Mouse (Mus musculus): ENCODE data around the gene Pclaf. TPM values are rescaled to one million over a fixed set of nuclear protein-coding genes. Genes with fewer than 3 reads are reported as not detected.

The Pclaf gene
- polyA plus RNA-seq, 1 experiment from 2014 or later: 48.6 TPM

DNA sequence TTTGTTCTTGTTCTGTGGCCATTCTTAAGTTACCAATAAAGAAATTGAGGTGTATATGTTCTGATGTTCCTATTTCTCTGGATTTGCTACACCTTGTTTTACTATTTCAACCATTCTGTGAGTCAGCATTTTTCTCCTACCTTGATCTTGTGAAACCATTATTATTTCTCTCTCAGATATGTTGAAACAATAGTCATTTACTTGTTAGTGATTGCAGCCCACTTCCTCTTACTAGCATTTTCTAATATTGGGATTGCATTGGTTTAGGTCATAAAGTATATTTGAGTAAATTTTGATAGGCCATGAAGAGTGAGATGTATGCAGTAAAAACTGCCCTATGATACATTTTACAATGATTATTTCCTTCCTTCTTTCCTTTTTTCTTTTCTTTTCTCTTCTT is 38.4 kb downstream of the Pclaf start:
- no peaks in the 10 kb centered on the region for H3K27me3 ChIP-seq (ENCODE audit: control insufficient read depth, insufficient read depth, low read length)
- DNase-seq (ENCODE audit: low spot score) (no peak), ATAC-seq (ENCODE audit: low FRiP score, low TSS enrichment) (no peak)
- no peaks in the 10 kb centered on the region for H3K9me3 ChIP-seq (ENCODE audit: control insufficient read depth, low read length)
- H3K9ac ChIP-seq (ENCODE audit: low read length): no peak overlapping the region
- H3K4me3 ChIP-seq (ENCODE audit: low read depth, low read length): no peak overlapping the region
- no peak overlapping the region for H3K27ac ChIP-seq (replicated peaks)
- H3K4me1 ChIP-seq (replicated peaks; ENCODE audit: control insufficient read depth, insufficient read depth): no peaks in the 10 kb centered on the region
- no peaks in the 10 kb centered on the region for H3K36me3 ChIP-seq (ENCODE audit: control insufficient read depth, insufficient read depth, low read length)
- H3K4me2 ChIP-seq (replicated peaks; ENCODE audit: low read depth): no peak overlapping the region
- TF ChIP-seq CTCF (IDR thresholded peaks at IDR 0.05; ENCODE audit: low read depth) (no peak), EP300 (optimal IDR thresholded peaks at IDR 0.05) (no peak)

DNA sequence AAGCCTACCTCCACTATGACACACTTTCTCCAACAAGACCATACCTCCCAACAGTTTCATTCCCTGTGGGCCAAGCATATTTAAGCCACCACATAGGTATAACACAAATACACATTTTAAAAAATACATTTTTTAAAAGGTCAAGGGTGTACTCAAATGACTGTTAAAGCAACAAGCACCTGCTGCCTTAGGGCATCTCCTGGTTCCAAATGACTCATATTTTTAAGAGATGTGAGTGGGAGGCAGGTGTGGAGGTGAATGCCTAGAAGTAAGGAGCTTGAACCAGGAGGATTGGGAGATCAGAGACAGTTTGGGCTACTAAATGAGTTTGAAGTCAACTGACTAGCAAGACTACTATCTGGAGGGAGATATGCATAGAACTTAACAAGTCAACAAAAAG is 39.8 kb downstream of the Pclaf start:
- no peaks in the 10 kb centered on the region for H3K36me3 ChIP-seq (ENCODE audit: control insufficient read depth, insufficient read depth, low read length)
- TF ChIP-seq EP300 (optimal IDR thresholded peaks at IDR 0.05): no peak
- no peak for TF ChIP-seq CTCF (IDR thresholded peaks at IDR 0.05; ENCODE audit: low read depth)
- H3K9me3 ChIP-seq (ENCODE audit: control insufficient read depth, low read length): no peaks in the 10 kb centered on the region
- no peak overlapping the region for H3K4me2 ChIP-seq (replicated peaks; ENCODE audit: low read depth)
- DNase-seq (ENCODE audit: low spot score) (no peak), ATAC-seq (ENCODE audit: low FRiP score, low TSS enrichment) (no peak)
- H3K4me1 ChIP-seq (replicated peaks; ENCODE audit: control insufficient read depth, insufficient read depth): no peaks in the 10 kb centered on the region
- H3K9ac ChIP-seq (ENCODE audit: low read length): no peak overlapping the region
- no peak overlapping the region for H3K27ac ChIP-seq (replicated peaks)
- no peak overlapping the region for H3K4me3 ChIP-seq (ENCODE audit: low read depth, low read length)
- H3K27me3 ChIP-seq (ENCODE audit: control insufficient read depth, insufficient read depth, low read length): no peaks in the 10 kb centered on the region

DNA sequence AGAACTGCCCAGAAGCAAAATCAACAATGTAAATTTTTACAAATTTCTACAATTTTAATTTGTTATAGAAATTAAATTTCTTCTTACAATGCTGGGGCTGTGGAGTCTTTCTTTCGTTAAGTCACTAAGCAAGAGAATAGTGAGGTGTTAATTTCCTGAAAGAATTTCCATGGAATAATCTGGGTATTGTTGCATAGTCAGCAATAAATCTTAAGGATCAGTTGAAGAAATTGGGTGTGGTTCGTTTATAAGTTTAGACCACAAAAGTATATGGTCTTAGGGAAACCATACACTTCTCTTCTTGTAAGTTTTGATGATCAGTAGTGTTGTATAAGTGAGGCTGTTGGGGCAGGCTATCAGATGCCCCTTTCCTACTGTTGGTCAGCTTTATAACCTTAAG is 47.5 kb downstream of the Pclaf start:
- DNase-seq (ENCODE audit: low spot score) (no peak), ATAC-seq (ENCODE audit: low FRiP score, low TSS enrichment) (no peak)
- no peak overlapping the region for H3K4me2 ChIP-seq (replicated peaks; ENCODE audit: low read depth)
- H3K36me3 ChIP-seq (ENCODE audit: control insufficient read depth, insufficient read depth, low read length): no peaks in the 10 kb centered on the region
- H3K27ac ChIP-seq (replicated peaks): no peak overlapping the region
- H3K27me3 ChIP-seq (ENCODE audit: control insufficient read depth, insufficient read depth, low read length): no peaks in the 10 kb centered on the region
- no peaks in the 10 kb centered on the region for H3K9me3 ChIP-seq (ENCODE audit: control insufficient read depth, low read length)
- no peak for TF ChIP-seq CTCF (IDR thresholded peaks at IDR 0.05; ENCODE audit: low read depth)
- no peak for TF ChIP-seq EP300 (optimal IDR thresholded peaks at IDR 0.05)
- H3K4me3 ChIP-seq (ENCODE audit: low read depth, low read length): no peak overlapping the region
- 80% methylated on average over 2 of the region's 2 CpGs for WGBS
- H3K9ac ChIP-seq (ENCODE audit: low read length): no peak overlapping the region
- H3K4me1 ChIP-seq (replicated peaks; ENCODE audit: control insufficient read depth, insufficient read depth): no peaks in the 10 kb centered on the region

DNA sequence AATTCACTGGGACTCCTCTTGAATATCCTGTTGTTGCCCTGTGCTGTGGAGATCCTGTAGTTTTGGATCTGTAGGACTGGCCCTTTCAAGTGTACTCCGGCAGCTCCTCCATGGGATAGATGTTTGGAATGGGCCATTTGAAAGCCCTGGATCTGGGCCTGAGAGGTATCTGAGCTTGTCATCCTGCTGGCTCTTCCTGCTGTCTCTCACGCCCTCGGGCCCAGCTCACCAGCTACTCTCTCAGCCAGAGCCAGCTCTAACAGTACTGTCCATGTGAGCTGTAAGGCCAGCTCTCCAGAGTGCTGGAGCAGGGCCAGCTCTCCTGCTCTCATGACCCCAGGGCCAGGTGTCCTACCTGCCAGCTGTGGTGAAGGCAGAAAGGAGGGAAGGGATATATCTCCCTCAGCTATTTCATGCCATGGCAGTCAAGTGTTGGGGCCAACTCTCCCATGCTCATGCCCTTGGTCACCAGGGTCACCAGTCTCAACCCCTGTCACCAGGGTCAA is 61.1 kb downstream of the Pclaf start:
- Histone ChIP-seq H3K36me3 (ENCODE audit: control insufficient read depth, insufficient read depth, low read length) (no peaks in the 10 kb centered on the region), H3K9ac (ENCODE audit: low read length) (no peak overlapping the region), H3K4me1 (replicated peaks; ENCODE audit: control insufficient read depth, insufficient read depth) (no peaks in the 10 kb centered on the region), H3K4me3 (ENCODE audit: low read depth, low read length) (no peak overlapping the region), H3K9me3 (ENCODE audit: control insufficient read depth, low read length) (no peaks in the 10 kb centered on the region), H3K4me2 (replicated peaks; ENCODE audit: low read depth) (no peak overlapping the region), H3K27ac (replicated peaks) (no peak overlapping the region), H3K27me3 (ENCODE audit: control insufficient read depth, insufficient read depth, low read length) (no peaks in the 10 kb centered on the region)
- ATAC-seq (ENCODE audit: low FRiP score, low TSS enrichment): no peak
- WGBS: 83% methylated on average over 3 of the region's 3 CpGs
- TF ChIP-seq CTCF (IDR thresholded peaks at IDR 0.05; ENCODE audit: low read depth) (no peak), EP300 (optimal IDR thresholded peaks at IDR 0.05) (no peak)
- no peak for DNase-seq (ENCODE audit: low spot score)

Other genes starting within 250 kb of the Pclaf start
- 138 and 144 TPM in 2 replicates for gene Oaz2, start 222.2 kb upstream of the Pclaf start, polyA plus RNA-seq (2015; fragmentation: Nextera tagmentation; extraction: Ambion mirVana)
- 2.4 and 2.7 TPM in 2 replicates for gene Zfp609, start 62.7 kb upstream of the Pclaf start, polyA plus RNA-seq (2015; fragmentation: Nextera tagmentation; extraction: Ambion mirVana)
- 14.7 and 16.8 TPM in 2 replicates for gene Trip4, start 18.6 kb downstream of the Pclaf start, polyA plus RNA-seq (2015; fragmentation: Nextera tagmentation; extraction: Ambion mirVana)
- gene Csnk1g1, start 18.7 kb downstream of the Pclaf start, polyA plus RNA-seq (2015; fragmentation: Nextera tagmentation; extraction: Ambion mirVana): 5.6 and 6.3 TPM in 2 replicates
- 827 and 843 TPM in 2 replicates for gene Ppib, start 170.0 kb downstream of the Pclaf start, polyA plus RNA-seq (2015; fragmentation: Nextera tagmentation; extraction: Ambion mirVana)
- gene Snx22, start 179.5 kb downstream of the Pclaf start, polyA plus RNA-seq (2015; fragmentation: Nextera tagmentation; extraction: Ambion mirVana): 1.5 TPM in 2 replicates
- 77.5 and 77.6 TPM in 2 replicates for gene Snx1, start 236.3 kb downstream of the Pclaf start, polyA plus RNA-seq (2015; fragmentation: Nextera tagmentation; extraction: Ambion mirVana)
- 131 and 138 TPM in 2 replicates for gene Ciao2a, start 236.4 kb downstream of the Pclaf start, polyA plus RNA-seq (2015; fragmentation: Nextera tagmentation; extraction: Ambion mirVana)